Mouse (Mus musculus): ENCODE results near the gene Cabp4.
A peak's percentile ranks its signal among the peaks of the same experiment; 100 is the strongest.
"Not testable (repeated sequence)": the region's sequence is repeated elsewhere in the genome, so short reads cannot be mapped to it uniquely, and the experiment has no call there.

The Cabp4 gene

DNA sequence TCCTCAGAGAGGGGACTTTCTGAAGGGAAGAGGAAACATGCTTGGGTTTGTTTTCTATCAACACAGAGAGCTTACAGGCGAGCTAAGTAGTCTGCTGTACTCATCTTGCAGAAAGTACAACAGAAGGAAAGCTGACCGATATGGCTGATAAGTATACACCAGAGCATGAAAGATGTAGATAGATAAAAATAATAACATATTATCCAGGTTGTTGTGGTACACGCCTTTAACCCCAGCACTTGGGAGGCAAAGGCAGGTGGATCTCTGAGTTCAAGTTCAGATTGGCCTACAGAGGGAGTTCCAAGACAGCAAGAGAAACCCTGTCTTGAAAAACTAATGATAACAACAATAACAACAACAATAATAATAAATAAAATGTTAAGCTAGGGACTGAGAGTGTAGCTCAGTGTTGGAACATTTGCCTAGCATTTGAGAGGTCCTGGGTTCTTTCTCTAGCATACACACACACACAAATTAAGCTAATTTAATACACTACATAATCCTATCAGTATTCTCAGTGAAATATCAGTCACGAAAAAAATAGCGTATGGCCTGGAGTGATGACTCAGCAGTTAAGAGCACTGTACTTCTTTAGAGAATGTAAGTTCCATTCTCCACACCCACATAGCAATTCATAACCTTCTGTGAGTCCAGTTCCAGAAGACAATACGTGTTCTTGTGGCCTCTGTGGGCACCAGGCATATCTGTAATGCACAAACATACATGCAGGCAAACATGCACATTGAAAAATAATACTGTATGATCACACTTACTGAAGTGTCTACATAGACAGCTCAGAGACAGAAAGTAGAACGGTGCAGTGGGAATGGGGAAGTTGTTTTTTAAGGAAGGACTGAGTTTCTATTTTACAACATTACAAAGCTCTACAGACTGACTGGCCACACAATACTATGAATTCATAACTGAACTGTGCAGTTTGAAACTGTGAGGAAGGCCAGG lies 21.1 kb downstream of the Cabp4 start:
- no peak for DNase-seq (ENCODE audit: low spot score in 2 of 2)

DNA sequence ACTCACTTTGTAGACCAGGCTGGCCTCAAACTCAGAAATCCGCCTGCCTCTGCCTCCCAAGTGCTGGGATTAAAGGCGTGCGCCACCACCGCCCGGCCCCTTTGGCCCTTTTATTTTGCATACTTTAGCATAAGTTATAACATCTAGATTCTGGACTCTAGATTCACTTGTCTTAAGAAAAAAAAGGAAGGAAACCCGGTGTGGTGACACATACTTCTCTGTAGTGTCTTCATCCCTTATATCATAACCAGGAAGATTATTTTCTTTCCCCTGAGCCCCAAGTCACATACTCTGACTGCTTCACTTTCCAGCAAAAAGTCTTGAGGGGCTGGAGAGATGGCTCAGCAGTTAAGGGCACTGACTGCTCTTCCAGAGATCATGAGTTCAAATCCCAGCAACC lies 21.9 kb downstream of the Cabp4 start:
- DNase-seq (ENCODE audit: low spot score in 2 of 2): not testable (repeated sequence)

DNA sequence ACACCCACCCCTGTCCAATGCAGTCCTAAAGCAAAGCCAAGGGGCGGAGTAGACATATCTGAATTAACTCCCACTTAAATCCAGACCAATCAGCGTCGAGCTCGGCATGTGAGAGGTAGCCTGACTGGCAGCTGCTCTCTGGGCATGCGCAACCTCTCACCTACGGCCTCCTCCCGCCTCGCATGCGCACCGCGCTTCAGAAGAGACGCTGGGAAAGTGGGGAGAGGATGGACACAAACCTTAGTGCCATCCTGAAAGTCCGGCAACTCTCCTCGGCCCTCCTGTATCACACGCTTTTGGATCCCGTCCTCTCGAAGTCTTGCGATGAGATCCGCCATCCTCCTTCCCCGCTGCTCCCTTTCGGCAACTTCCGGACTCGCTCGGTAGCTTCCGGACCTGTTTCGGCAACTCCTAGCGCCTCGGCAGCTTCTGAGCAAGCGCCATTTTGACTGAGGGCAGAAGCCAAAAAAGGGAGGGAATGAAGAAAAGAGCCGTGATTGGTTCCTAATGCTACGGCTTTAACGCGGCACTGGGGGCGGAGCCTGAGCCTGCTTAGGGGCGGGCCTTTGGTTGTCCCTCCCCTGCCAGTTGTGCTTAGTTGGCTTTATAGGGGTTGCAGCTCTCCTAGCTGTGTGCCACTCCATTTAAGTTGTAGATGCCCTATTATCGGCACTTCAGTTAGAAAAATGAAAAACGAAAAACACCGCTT lies 22.6 kb downstream of the Cabp4 start:
- peak; percentile 95 to 97 for DNase-seq (ENCODE audit: low spot score in 2 of 2)

DNA sequence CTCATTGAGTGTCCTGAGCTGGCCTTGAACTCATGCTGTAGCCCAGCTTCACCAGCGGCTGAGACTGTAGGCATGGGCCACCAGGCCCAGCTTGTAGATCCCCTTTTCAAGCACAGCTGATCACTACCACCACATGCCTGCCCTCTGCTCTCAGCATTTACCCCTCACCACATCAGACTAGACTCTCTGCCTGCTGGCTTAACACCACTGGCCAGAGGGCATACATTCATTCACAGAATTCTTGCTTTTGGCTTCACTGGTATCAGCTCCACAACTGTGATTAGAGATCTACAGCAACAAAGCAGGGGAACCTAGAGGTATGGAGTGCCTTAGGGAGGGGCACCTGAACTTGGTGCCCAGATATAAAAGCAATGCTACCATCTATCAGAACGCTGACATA lies 23.3 kb downstream of the Cabp4 start:
- no peak for DNase-seq (ENCODE audit: low spot score in 2 of 2)

DNA sequence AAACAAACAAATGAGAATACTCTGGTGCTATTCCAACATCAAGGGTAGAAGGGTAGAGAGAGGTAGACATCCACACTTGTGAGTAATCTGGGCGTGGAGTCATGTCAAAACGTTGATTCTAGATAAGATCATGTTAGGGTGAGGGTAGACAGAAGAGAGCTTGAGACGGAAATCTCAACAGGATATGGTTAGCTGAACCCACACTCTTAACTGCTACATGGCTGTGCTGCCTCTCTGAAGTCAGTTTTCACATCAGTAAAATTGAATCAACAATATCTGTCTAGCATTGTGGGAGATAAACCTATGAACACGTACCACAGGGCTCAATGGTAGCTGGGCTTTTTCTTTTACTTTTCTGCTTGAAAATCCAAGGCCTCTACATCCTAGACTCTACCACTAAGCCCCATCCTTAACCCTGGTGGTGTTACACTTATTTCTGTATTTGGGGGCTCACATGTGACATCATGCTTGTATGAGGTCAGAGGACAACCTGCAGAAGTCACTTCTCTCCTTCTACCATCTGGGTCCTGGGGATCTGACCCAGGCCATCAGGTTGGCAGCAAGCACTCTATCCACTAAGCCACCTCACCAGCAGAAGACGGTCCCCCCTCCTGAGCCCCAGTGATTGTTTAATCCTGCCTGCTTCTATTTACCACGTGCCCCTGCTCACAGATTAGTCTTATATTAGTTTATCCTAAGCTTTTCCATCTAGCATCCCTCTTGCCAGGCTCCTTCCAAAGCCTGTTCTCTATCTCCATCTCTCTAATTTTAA lies 23.9 kb downstream of the Cabp4 start:
- DNase-seq (ENCODE audit: low spot score in 2 of 2): no peak

DNA sequence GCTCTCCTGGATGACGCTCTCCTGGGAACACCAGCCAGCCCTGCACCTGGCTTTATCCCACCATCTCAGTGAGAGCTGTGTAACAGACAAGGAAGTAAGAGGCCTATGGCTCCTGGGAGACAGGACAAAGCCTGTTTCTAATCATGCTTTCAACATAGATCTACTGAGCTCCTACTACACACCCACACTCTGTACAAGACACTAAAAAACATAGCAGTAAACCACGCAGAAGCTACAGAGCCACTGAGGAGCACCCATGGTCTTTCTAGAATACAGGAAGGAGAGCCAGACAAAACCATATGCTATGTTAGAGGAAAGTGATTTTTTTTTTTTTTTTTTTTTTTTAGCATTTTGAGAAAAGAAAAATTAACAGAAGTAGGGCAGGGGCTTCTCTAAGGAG lies 25.5 kb downstream of the Cabp4 start:
- DNase-seq (ENCODE audit: low spot score in 2 of 2): no peak

DNA sequence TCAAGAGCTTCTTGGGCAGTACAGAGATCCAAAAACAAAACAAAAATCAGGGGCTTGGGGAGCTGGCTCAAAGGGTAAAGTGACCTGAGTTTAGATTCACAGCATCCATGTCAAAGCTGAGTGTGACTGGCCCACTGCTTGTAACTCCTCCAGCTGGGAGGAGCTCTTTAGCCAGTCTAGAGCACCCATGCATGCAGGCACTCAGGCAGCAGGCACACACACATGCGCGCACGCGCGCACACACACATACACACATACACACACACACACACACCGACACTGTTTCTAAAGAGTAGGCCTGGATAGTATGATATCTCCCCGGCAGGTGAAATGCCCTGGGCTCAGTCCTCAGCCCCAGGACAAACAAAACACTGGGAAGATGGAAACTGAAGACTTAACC lies 26.8 kb downstream of the Cabp4 start:
- DNase-seq (ENCODE audit: low spot score in 2 of 2): no peak

DNA sequence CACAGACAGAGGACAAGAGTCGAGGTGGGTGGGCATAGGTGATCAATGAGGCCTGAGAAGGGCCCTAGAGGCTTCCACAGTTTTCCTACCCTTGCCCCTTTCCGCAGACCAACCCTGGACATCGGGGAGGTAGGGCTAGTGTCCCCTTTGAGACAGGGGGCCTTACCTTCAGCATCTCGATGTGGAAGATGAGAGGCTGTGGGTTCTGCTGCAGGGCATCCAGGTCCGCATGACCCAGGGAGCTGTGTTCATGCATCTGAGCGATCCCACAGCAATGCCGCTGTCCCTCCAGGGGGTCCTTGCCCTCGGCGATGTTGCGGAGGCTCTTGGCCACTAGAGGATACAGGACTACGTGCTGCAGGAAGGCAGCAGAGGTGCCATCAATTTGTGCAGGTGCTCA lies 28.0 kb downstream of the Cabp4 start:
- DNase-seq (ENCODE audit: low spot score in 2 of 2): no peak

DNA sequence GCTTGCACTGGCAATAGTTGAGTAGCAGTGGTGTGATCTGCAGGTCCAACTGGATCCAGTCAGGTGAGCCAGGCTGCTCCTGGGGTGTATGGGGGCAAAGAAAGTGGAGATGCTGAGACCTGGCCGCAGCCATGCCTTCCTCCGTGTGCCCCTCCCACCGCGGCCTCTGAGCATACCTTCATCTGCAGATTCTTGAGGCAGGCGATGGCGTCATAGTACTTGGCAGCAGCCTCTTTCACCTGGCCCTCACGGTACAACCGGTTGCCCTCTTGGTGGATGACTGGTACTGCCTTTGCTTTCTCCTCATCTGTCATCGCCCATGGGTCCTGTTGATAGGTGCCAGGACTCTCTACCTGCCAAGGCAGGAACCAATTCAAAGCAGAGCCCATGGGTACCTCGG lies 28.7 kb downstream of the Cabp4 start:
- DNase-seq (ENCODE audit: low spot score in 2 of 2): no peak

DNA sequence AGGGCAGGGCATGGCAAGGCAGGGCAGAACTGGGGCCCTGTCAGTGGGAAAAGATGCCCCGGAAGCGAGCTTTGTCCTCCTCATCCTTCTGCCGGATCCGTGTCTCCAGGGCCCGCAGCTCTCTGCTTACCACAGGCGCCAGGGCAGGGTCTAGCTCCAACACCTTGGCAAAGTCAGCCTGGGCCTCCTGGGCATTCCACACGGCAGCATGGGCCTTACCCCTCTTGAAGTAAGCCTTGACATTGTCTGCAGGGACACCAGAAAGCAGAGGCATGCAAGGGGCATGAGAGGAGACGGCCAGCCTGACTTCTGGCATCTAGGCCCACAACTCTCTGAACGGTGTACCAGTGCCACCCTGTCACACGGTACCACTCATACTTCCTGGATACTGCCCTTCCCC lies 29.3 kb downstream of the Cabp4 start:
- DNase-seq (ENCODE audit: low spot score in 2 of 2): no peak

DNA sequence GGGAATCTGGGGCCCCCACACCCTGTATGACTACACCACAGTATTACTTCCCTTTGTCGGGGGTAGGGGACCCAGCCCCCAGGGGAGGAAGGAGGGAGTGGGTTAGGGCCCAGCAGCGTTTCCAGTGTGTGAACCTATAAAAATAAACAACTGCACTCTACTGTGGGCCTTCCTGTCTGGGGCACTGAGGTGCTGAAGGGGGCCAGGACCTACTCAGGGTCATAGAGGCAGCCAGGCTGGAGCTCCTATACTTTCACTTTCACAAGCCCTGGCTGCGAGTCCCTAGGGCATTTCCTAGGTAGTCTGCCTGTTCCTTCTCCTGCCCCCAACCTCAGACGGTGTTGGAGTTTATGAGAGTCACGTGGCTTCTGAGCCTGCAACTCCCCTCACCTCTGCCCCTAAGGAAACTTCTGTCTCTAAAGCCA lies 30.0 kb downstream of the Cabp4 start:
- no peak for DNase-seq (ENCODE audit: low spot score in 2 of 2)

DNA sequence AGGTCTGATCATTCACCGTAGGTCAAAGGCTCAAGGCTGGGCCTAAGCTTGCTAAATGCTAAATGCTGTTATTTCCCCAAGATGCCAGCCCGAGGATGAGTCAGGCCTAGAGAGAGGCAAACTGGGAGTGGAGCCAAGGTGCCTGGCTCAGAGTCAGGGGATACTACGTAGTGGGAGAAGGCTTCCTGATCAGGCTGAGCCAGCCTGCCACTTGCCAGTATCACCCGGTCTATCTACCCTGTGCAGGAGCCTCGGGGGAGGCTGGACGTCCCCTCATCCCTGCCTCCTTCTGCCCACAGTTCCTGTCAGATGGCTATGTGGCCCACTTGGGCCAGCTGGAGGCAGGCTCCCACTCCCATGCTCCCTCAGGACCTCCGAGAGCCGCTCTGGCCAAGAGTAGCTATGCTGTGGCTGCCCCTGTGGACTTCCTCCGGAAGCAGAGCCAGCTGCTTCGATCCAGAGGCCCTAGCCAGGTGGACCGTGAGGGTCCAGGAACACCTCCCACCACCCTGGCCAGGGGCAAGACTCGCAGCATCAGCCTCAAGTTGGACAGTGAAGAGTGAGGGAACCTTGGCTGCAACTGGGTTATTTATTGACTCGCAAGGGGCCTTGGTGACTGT lies 30.5 kb downstream of the Cabp4 start:
- peak; percentile 44 to 74 for DNase-seq (ENCODE audit: low spot score in 2 of 2)

DNA sequence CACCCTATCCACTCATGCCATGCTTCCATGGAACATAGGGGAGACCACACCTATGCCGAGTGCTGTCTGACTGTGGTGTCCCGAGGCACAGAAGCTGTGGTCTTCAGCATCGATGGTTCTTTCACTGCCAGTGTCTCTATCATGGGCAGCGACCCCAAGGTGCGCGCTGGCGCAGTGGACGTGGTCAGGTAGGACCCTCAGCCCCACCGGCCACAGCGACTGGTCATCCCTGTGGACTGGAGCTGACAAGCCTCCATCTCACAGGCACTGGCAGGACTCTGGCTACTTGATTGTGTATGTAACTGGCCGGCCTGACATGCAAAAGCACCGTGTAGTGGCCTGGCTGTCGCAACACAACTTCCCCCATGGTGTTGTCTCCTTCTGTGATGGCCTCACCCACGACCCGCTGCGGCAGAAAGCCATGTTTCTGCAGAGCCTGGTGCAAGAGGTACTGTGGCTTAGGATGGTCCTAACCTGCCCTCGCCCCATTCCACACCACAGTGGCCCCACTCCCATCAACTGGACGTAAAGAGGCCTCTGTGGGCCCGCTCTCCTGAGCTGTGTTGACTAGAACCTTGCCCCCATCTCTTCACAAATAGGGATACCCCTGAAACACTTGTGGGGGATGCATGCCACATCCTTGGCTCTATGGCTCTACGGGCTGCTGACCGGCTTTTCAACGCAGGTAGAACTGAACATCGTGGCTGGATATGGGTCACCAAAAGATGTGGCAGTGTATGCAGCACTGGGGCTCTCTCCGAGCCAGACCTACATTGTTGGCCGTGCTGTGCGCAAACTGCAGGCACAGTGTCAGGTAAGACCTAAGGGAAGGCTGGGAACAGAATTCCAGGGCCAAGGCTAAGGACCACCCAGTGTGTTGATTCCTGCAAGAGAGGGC lies 31.5 kb downstream of the Cabp4 start:
- DNase-seq (ENCODE audit: low spot score in 2 of 2): no peak

DNA sequence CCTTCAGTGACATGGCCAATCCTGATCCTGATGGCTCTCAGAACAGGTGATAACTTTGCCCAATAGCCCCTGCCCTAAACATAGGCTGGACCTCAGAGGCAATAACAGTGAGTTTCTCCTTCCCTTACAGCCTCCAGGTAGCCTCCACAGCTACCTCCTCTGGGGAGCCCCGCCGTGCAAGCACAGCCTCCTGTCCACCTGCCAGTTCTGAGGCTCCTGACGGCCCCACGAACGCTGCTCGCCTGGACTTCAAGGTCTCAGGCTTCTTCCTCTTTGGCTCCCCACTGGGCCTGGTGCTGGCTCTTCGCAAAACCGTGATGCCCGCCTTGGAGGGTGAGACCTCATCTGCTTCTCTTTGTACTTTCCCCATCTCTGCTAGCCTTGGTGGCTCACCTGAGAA lies 35.3 kb downstream of the Cabp4 start:
- DNase-seq (ENCODE audit: low spot score in 2 of 2): no peak

DNA sequence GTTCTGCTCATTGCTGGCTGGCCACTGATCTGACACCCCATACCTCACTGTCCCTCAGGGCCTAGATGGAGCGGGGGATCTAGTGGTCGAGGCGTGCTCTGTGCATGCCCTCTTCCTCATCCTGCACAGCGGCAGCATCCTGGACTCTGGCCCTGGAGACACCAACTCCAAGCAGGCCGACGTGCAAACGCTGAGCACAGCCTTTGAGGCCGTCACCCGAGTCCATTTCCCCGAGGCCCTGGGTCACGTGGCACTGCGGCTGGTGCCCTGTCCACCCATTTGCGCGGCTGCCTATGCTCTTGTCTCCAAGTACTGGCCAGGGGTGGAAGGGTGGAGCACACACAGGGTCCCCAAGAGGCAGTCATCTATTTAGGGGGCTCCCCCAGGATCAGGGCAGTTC lies 37.2 kb downstream of the Cabp4 start:
- no peak for DNase-seq (ENCODE audit: low spot score in 2 of 2)

DNA sequence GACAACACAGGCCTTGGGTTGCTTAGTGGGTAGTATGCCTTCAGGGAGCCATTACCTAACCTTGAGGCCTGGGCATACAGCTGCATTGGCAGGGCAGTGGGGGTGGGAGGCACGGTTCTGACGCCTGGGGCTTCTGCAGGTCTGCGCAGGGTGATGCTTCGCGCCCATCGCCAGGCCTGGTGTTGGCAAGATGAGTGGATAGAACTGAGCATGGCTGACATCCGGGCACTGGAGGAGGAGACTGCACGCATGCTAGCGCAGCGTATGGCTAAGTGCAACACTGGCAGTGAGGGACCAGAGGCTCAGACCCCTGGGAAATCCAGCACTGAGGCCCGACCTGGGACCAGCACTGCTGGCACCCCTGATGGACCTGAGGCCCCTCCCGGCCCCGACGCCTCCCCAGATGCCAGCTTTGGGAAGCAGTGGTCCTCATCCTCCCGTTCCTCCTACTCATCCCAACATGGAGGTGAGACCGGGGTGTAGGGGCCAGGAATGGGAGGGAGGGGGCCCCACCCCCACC lies 39.1 kb downstream of the Cabp4 start:
- DNase-seq (ENCODE audit: low spot score in 2 of 2): no peak

DNA sequence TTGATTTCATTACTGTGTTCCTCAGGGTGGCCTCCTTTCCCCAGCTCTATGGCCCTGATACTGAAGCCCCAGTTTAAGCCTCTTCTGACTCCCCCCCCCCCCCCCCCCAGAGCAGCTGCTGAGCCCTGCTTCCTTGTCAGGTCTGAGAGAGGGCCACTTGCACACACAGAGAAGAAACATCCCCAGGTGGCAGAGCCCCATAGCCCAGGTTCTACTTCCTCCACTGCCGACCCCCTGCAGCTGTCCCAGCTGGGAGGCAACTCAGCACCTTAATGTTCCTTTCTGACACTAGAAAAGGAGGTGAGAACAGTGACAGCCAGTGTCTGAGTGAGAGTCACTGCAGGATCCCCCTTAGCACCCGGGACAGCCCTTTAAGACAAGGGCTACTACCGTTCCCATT lies 40.0 kb downstream of the Cabp4 start:
- DNase-seq (ENCODE audit: low spot score in 2 of 2): no peak

DNA sequence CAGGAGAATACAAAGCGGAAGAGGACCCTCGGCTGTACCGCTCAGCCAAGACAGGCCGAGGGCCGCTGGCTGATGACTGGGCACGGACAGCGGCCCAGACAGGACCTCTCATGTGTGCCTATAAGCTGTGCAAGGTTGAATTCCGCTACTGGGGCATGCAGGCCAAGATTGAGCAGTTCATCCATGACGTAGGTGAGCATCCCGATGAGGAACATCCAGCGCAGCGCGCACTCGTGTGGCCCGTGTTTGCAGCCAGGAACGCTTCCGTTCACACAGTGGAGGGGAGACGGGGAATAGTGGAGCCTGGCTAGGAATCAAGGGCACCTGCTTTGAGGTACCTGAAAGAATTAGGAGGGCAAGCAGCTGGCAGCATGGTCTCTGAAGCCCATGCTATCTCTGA lies 40.5 kb downstream of the Cabp4 start:
- no peak for DNase-seq (ENCODE audit: low spot score in 2 of 2)

DNA sequence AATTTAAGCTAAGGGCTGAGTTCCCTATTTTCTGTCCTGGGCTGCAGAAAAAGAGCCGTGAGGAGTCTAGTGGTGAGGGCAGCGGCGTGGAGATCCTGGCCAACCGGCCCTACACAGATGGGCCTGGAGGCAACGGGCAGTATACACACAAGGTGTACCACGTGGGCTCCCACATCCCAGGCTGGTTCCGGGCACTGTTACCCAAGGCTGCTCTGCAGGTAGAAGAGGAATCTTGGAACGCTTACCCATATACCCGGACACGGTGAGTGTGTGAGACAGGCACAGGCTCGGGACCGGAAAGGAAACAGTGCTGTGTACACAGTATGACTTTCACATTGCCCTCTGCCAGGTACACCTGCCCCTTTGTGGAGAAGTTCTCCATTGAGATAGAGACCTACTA lies 41.2 kb downstream of the Cabp4 start:
- DNase-seq (ENCODE audit: low spot score in 2 of 2): no peak

DNA sequence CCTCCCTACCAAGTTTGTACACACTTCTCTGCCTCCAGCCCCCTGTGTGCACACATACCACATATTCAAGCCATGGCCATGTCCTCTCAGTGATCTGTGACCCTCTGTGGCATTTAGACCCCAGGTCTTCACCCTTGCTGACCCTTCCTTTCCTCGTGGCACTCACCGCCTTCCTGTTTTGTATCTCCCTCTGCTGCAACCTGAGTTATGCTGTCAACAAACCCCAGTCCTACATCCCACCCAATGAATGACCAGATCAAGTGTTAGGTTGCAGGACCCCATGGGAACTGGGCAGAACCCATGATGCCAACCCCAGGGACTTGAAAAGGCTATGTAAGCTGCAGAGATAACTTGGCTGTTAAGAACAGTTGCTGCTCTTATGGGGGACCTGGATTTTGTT lies 41.8 kb downstream of the Cabp4 start:
- no peak for DNase-seq (ENCODE audit: low spot score in 2 of 2)

DNA sequence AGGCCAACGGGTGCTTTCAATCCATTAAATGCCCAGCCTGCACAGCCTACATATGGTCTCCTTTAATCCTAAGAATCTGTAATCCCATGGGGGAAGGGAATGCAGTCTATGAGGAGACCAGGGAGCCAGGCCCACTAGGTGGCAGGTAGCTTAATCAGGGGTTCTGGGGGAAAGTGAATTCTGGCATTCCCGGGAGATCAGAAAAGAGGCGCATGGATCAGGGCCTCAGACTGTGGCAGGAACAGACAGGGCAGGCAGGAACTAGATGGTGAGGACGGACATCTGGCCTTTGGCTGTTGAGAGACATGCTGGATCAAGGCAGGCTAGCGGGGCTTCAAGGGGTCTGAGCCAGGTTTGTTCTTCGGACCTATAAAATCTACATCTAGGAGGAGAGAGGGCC lies 42.4 kb downstream of the Cabp4 start:
- no peak for DNase-seq (ENCODE audit: low spot score in 2 of 2)
